Mouse (Mus musculus) embryonic facial prominence, embryonic 13.5 days (tissue): ENCODE measurements around the gene Sun1. TPM values are rescaled to one million over a fixed set of nuclear protein-coding genes. Genes with fewer than 3 reads are reported as not detected.

Experiments used
- ATAC-seq: fragments of 200-750 bp; cut with Nextera tagmentation; 2 replicates; pipeline ENCODE4 v1.8.0; 2017; ENCODE audit warnings: low read depth; ENCODE audit not compliant: insufficient number of reproducible peaks, insufficient read depth, low FRiP score, low TSS enrichment
- H3K27ac ChIP-seq: fragments of 300-500 bp; sonication (generic); 2 replicates; pipeline ENCODE4 v1.5.1; 2015; ENCODE audit warnings: moderate library complexity, mild to moderate bottlenecking, inconsistent platforms
- H3K27me3 ChIP-seq: fragments of 300-500 bp; sonication (generic); 2 replicates; pipeline ENCODE4 v1.6.1; 2015; ENCODE audit warnings: mild to moderate bottlenecking, inconsistent platforms
- H3K36me3 ChIP-seq: fragments of 300-500 bp; sonication (generic); 2 replicates; pipeline ENCODE4 v1.6.1; 2015; ENCODE audit warnings: mild to moderate bottlenecking, inconsistent platforms
- H3K4me1 ChIP-seq: fragments of 300-500 bp; sonication (generic); 2 replicates; pipeline ENCODE4 v1.6.1; 2015; ENCODE audit warnings: inconsistent platforms
- H3K4me2 ChIP-seq: fragments of 300-500 bp; sonication (generic); 2 replicates; pipeline ENCODE4 v1.6.1; 2015; ENCODE audit warnings: moderate library complexity, mild to moderate bottlenecking, inconsistent platforms
- H3K4me3 ChIP-seq: fragments of 300-500 bp; sonication (generic); 2 replicates; pipeline ENCODE4 v1.5.1; 2015; ENCODE audit warnings: mild to moderate bottlenecking, inconsistent platforms
- H3K9ac ChIP-seq: fragments of 300-500 bp; sonication (generic); 2 replicates; pipeline ENCODE4 v1.6.1; 2015; ENCODE audit warnings: mild to moderate bottlenecking, inconsistent platforms
- H3K9me3 ChIP-seq: fragments of 300-500 bp; sonication (generic); 2 replicates; pipeline ENCODE4 v1.6.1; 2016; ENCODE audit warnings: inconsistent platforms
- WGBS: fragments of 180-500 bp; shearing (Covaris S2); methylation state at CpG from one replicate; pipeline ENCODE4 v1.1.7; 2015; ENCODE audit warnings: mixed read lengths; 5-methylcytosine and 5-hydroxymethylcytosine counted together
- polyA plus RNA-seq: library from polyadenylated mRNA; unstranded; fragments of >200 nt; fragmentation: Nextera tagmentation; extraction: Ambion mirVana; gene quantifications from 2 replicates; pipeline ENCODE4 v1.2.1, GENCODE M21; 2015

The Sun1 gene
- 51.5 and 53.0 TPM in 2 replicates for polyA plus RNA-seq

DNA sequence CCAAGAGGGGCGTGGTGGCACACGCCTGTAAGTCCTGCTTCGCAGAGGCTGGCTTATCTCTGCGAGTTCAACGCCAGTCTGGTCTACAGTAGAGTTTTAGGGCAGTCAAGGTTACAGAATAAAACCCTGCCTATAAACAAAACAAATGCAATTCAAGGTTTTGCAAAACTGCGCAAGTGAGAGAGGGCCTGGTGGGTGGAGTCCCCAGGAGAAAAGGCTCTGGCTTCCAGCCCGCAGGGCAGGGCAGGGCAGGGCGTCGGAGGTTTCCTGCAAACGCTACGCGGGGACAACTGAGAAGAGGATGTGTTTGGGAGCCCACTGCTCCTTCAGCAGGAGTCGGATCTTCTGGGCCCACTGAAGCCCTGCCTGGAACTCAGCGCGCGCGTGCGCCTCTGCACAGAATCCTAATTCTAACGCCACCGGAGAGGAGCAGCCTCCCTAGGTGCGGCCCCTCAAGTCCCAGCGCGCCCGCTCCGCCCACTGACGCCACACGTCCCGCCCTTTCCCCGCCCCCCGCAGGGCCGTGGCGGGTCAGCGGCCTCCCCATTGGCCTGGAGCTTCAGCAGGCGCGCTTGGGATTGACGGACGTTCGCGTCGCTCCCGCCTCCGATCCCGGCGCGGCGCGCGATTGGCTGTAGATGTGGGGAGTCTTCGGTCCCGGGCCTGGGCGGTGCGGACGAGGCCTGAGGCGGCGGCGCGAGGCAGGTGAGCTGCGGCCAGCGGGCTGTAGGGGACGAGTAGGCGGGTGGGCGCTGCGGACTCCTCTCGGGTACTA is at the start of gene Sun1:
Sun1 (plus strand) TSS at position 643 of the 775 bp plus-strand sequence.
- Histone ChIP-seq H3K27me3 (no peaks in the 10 kb centered on the region), H3K4me2 (peak within 1 kb of the TSS; percentile 76), H3K9ac (peak within 1 kb of the TSS; percentile 92), H3K9me3 (no peaks in the 10 kb centered on the region), H3K27ac (peak within 1 kb of the TSS; percentile 88), H3K4me3 (peak within 1 kb of the TSS; percentile 98), H3K4me1 (peaks cover 25% of the 10 kb centered on the region), H3K36me3 (no peaks in the 10 kb centered on the region; the same call in 1 of the 2 replicates)
- under 1% methylated on average over 58 of the region's 64 CpGs for WGBS
- peak; percentile 98 for ATAC-seq

DNA sequence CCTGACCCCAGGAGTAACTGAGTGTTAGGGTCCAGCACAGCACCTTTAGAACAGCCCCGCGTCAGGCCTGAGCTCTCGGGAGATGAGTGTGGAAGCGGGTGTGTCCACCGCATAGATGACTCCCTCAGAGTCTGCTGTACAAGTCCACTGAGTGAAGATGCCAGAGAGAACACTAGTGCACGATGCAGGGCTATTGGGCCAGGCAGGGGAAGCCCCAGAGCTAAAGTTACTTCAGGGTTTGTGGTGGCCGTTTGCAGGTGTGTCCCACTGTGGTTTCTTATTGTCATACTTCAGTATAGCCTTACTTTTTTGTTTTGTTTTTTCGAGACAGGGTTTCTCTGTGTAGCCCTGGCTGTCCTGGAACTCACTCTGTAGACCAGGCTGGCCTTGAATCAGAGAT is 39.5 kb upstream of the Sun1 start:
- no peak overlapping the region for H3K4me2 ChIP-seq
- H3K4me1 ChIP-seq = no peaks in the 10 kb centered on the region
- no peak overlapping the region for H3K27ac ChIP-seq
- H3K27me3 ChIP-seq = no peaks in the 10 kb centered on the region
- 84% methylated on average over 8 of the region's 8 CpGs for WGBS
- H3K9me3 ChIP-seq = no peaks in the 10 kb centered on the region
- no peak overlapping the region for H3K4me3 ChIP-seq
- ATAC-seq = no peak
- peaks cover 74% of the 10 kb centered on the region for H3K36me3 ChIP-seq
- H3K9ac ChIP-seq = no peak overlapping the region

GRCm38 (mm10) chr5:139161632-139162031 is 38.8 kb upstream of the Sun1 start:
- ATAC-seq = no peak
- H3K36me3 ChIP-seq = peaks cover 74% of the 10 kb centered on the region
- no peaks in the 10 kb centered on the region for H3K9me3 ChIP-seq
- H3K4me3 ChIP-seq = no peak overlapping the region
- H3K4me1 ChIP-seq = no peaks in the 10 kb centered on the region
- no peaks in the 10 kb centered on the region for H3K27me3 ChIP-seq
- H3K4me2 ChIP-seq = no peak overlapping the region
- WGBS = 92% methylated on average over 10 of the region's 10 CpGs
- no peak overlapping the region for H3K27ac ChIP-seq
- no peak overlapping the region for H3K9ac ChIP-seq

DNA sequence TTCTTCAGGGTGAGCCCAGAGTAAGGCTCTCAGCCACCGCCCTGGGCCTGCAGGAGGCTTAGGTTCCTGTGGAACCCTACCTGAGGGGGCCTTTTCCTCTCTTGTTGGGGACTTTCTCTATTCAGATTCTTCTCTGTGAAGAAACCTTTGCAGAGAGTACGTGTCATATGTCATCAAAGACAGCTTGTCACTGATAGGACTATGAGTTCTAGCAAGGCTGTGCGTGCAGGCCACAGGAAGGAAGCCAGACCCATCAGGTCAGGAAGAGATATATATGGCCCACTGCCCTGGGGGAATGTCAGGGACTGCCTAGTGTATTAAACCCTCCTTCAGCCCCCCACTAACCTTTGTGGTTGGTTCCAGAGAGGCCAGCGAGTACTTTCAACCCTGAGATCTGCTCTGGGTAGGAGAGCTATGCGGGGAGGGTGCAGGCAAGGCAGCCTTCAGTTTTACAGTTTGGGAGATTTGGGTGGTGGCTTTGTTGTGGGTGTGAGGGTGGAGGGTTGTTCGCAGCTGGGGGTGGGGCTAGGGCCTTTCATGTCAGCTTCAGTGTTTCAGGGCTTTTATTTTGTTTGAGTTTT is 33.6 kb upstream of the Sun1 start:
- Histone ChIP-seq H3K4me1 (0 out of 2 replicates have a peak, but pooled peaks cover 3% of the 10 kb centered on the region), H3K36me3 (peaks cover 90% of the 10 kb centered on the region), H3K4me3 (no peak overlapping the region), H3K9ac (no peak overlapping the region), H3K4me2 (no peak overlapping the region), H3K27ac (no peak overlapping the region), H3K9me3 (no peaks in the 10 kb centered on the region), H3K27me3 (no peaks in the 10 kb centered on the region)
- ATAC-seq = no peak
- WGBS = 90% methylated on average over 6 of the region's 6 CpGs

- no peak overlapping the region for H3K4me2 ChIP-seq
- no peak for ATAC-seq
- 81% methylated on average over 1 of the region's 1 CpGs for WGBS
- H3K9ac ChIP-seq = no peak overlapping the region
- no peaks in the 10 kb centered on the region for H3K9me3 ChIP-seq
- no peak overlapping the region for H3K4me3 ChIP-seq
- H3K27me3 ChIP-seq = no peaks in the 10 kb centered on the region
- H3K36me3 ChIP-seq = peaks cover 91% of the 10 kb centered on the region
- H3K4me1 ChIP-seq = 0 out of 2 replicates have a peak, but pooled peaks cover 3% of the 10 kb centered on the region
- no peak overlapping the region for H3K27ac ChIP-seq
Measured at GRCm38 (mm10) chr5:139167548-139167947, 32.9 kb upstream of the Sun1 start.

DNA sequence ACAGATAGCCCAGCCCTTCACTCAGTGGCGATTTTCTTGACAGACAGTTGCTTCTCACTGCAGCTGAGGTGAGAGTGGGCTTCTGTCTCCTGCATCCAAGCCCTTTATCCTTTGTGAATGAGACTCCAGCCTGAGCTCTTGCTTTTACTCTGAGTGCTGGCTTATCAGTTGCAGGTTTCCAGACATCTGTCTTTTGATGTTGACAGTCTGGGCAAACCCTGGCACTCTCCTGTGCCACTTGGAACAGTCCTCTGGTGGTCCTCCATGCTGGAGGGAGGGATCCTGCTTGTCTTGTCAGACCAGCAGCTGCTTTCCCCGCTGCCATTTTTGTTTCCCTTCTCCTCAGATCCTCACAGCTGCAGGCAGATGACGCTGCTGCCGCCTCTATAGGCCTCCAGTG is 28.5 kb upstream of the Sun1 start:
- Histone ChIP-seq H3K9ac (no peak overlapping the region), H3K27me3 (no peaks in the 10 kb centered on the region), H3K4me3 (no peak overlapping the region), H3K36me3 (peaks cover 74% of the 10 kb centered on the region), H3K4me1 (0 out of 2 replicates have a peak, but pooled peaks cover 7% of the 10 kb centered on the region), H3K27ac (no peak overlapping the region), H3K4me2 (no peak overlapping the region), H3K9me3 (no peaks in the 10 kb centered on the region)
- 91% methylated on average over 4 of the region's 4 CpGs for WGBS
- no peak for ATAC-seq

DNA sequence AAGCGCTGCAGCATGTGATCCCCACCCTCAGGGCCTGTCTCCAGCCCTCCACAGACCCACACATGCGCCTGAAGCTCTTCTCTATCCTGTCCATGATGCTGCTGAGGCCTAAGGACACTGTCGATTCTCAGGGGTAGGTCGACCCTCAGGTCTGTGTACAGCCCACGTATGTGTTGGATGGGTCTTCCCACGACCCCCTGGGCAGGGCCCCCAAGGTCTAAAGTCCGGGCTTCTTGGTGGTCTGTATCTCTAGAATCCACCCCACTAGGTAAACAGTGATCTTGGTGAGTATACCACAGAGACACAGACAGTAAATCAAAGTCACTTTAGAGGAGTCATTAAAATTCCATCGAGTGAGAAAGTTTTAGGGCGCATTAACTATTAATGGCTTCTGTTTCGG is 26.3 kb upstream of the Sun1 start:
- Histone ChIP-seq H3K9ac (peak overlapping the region; percentile 7; the same call in 1 of the 2 replicates), H3K27me3 (no peaks in the 10 kb centered on the region), H3K4me1 (0 out of 2 replicates have a peak, but pooled peaks cover 4% of the 10 kb centered on the region), H3K9me3 (no peaks in the 10 kb centered on the region), H3K36me3 (peaks cover 66% of the 10 kb centered on the region), H3K4me3 (no peak overlapping the region), H3K4me2 (no peak overlapping the region), H3K27ac (peak overlapping the region; percentile 8; the same call in 1 of the 2 replicates)
- WGBS = 84% methylated on average over 10 of the region's 10 CpGs
- no peak for ATAC-seq

DNA sequence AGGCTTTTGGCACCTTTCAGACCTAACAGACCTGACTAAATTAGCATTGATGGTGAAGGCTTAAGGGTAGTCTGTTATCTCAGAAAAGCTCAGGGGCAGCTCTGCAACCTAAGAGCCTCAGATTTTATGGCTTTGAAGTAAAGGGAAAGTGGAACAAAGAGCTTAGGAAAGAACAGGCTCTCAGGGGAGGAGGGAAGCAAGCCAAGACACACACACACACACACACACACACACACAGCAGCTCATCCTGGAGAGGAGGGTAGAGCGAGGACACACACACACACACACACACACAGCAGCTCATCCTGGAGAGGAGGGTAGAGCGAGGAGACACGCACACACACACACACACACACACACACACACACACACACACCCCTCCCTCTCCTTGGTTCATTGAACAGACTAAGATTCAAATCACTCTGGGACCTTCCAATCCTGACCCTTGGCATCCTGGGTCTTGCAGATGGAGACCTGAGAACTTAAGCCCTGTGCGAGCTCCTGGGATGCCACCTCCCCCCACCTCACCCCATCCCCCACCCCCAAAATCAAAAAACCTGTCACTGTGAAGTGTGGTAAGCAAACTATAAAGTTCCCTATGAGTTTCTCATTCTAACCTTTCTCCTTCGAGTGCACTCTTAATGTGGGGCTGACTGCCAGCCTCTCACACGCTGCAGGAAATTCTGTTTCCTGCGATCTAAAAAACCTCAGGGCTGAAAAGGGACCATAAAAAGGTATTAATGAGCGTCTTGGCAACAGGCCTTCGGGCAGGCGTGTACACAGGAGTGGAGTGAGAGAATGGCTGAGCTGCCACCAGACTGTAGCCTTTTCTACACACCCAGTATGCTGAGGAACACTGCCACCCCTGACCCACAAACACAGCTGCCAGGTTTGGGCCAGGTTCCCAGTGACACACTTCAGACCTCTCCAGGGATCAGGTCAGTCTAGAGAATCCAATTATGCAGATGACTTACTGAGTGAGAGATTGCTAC is 25.6 kb upstream of the Sun1 start:
- 0 out of 2 replicates have a peak, but pooled peaks cover 4% of the 10 kb centered on the region for H3K4me1 ChIP-seq
- peaks cover 71% of the 10 kb centered on the region for H3K36me3 ChIP-seq
- no peak overlapping the region for H3K9ac ChIP-seq
- no peak for ATAC-seq
- peak overlapping the region; percentile 22; the same call in 1 of the 2 replicates for H3K27ac ChIP-seq
- no peaks in the 10 kb centered on the region for H3K9me3 ChIP-seq
- no peak overlapping the region for H3K4me2 ChIP-seq
- no peaks in the 10 kb centered on the region for H3K27me3 ChIP-seq
- H3K4me3 ChIP-seq = no peak overlapping the region
- WGBS = 69% methylated on average over 9 of the region's 10 CpGs

- 0 out of 2 replicates have a peak, but pooled peaks cover 4% of the 10 kb centered on the region for H3K4me1 ChIP-seq
- no peak overlapping the region for H3K27ac ChIP-seq
- H3K4me2 ChIP-seq = no peak overlapping the region
- 26% methylated on average over 11 of the region's 11 CpGs for WGBS
- H3K36me3 ChIP-seq = peaks cover 78% of the 10 kb centered on the region
- H3K27me3 ChIP-seq = no peaks in the 10 kb centered on the region
- H3K4me3 ChIP-seq = no peak overlapping the region
- ATAC-seq = peak; percentile 65; the same call in 1 of the 2 replicates
- H3K9me3 ChIP-seq = no peaks in the 10 kb centered on the region
- no peak overlapping the region for H3K9ac ChIP-seq
Measured at GRCm38 (mm10) chr5:139178895-139179631, 21.4 kb upstream of the Sun1 start.

- H3K27me3 ChIP-seq = no peaks in the 10 kb centered on the region
- H3K4me2 ChIP-seq = no peak overlapping the region
- no peak overlapping the region for H3K9ac ChIP-seq
- ATAC-seq = no peak
- H3K27ac ChIP-seq = no peak overlapping the region
- H3K9me3 ChIP-seq = no peaks in the 10 kb centered on the region
- H3K4me3 ChIP-seq = no peak overlapping the region
- H3K4me1 ChIP-seq = no peaks in the 10 kb centered on the region
- peaks cover 88% of the 10 kb centered on the region for H3K36me3 ChIP-seq
- WGBS = 93% methylated on average over 2 of the region's 2 CpGs
Measured at GRCm38 (mm10) chr5:139183131-139183530, 17.3 kb upstream of the Sun1 start.
